Mouse (Mus musculus) heart, embryonic 10.5 days (tissue): ENCODE measurements around the gene Scgb3a1. TPM values are rescaled to one million over a fixed set of nuclear protein-coding genes. Genes with fewer than 3 reads are reported as not detected.

Experiments used
- DNase-seq: peaks from one replicate; pipeline ENCODE4 v3.0.0-alpha.2; 2017; ENCODE audit warnings: low spot score
- H3K27ac ChIP-seq: fragments of 300-500 bp; sonication (generic); 2 replicates; pipeline ENCODE4 v1.5.1; 2016; ENCODE audit warnings: mild to moderate bottlenecking
- H3K27me3 ChIP-seq: fragments of 300-500 bp; sonication (generic); 2 replicates; pipeline ENCODE4 v1.6.1; 2016; ENCODE audit warnings: mild to moderate bottlenecking; ENCODE audit not compliant: poor library complexity, insufficient read depth, severe bottlenecking
- H3K36me3 ChIP-seq: fragments of 300-500 bp; sonication (generic); 2 replicates; pipeline ENCODE4 v1.6.1; 2016; ENCODE audit warnings: mild to moderate bottlenecking, moderate library complexity
- H3K4me1 ChIP-seq: fragments of 300-500 bp; sonication (generic); 2 replicates; pipeline ENCODE4 v1.6.1; 2016; ENCODE audit warnings: mild to moderate bottlenecking
- H3K4me3 ChIP-seq: fragments of 300-500 bp; sonication (generic); 2 replicates; pipeline ENCODE4 v1.5.1; 2016; ENCODE audit warnings: mild to moderate bottlenecking, moderate library complexity
- H3K9me3 ChIP-seq: fragments of 300-500 bp; sonication (generic); 2 replicates; pipeline ENCODE4 v1.6.1; 2016; ENCODE audit warnings: mild to moderate bottlenecking, moderate library complexity
- WGBS: fragments of 180-500 bp; shearing (Covaris S2); methylation state at CpG from one replicate; pipeline ENCODE4 v1.1.7; 2016; 5-methylcytosine and 5-hydroxymethylcytosine counted together
- polyA plus RNA-seq: library from polyadenylated mRNA; unstranded; fragments of >200 nt; fragmentation: Nextera tagmentation; extraction: Ambion mirVana; gene quantifications from 2 replicates; pipeline ENCODE4 v1.2.1, GENCODE M21; 2016

Scgb3a1 gene
- 0.30 and 1.3 TPM in 2 replicates for polyA plus RNA-seq

GRCm38 (mm10) chr11:49663310-49663709, at the start of gene Scgb3a1:
Scgb3a1 (plus strand) TSS chr11:49663610.
- H3K27me3 ChIP-seq = no peaks in the 10 kb centered on the region
- H3K4me1 ChIP-seq = peaks cover 29% of the 10 kb centered on the region
- DNase-seq = no peak
- no peaks in the 10 kb centered on the region for H3K9me3 ChIP-seq
- H3K36me3 ChIP-seq = peaks cover 5% of the 10 kb centered on the region
- H3K4me3 ChIP-seq = no peak within 1 kb of the TSS
- WGBS = 76% methylated on average over 5 of the region's 5 CpGs
- no peak within 1 kb of the TSS for H3K27ac ChIP-seq

DNA sequence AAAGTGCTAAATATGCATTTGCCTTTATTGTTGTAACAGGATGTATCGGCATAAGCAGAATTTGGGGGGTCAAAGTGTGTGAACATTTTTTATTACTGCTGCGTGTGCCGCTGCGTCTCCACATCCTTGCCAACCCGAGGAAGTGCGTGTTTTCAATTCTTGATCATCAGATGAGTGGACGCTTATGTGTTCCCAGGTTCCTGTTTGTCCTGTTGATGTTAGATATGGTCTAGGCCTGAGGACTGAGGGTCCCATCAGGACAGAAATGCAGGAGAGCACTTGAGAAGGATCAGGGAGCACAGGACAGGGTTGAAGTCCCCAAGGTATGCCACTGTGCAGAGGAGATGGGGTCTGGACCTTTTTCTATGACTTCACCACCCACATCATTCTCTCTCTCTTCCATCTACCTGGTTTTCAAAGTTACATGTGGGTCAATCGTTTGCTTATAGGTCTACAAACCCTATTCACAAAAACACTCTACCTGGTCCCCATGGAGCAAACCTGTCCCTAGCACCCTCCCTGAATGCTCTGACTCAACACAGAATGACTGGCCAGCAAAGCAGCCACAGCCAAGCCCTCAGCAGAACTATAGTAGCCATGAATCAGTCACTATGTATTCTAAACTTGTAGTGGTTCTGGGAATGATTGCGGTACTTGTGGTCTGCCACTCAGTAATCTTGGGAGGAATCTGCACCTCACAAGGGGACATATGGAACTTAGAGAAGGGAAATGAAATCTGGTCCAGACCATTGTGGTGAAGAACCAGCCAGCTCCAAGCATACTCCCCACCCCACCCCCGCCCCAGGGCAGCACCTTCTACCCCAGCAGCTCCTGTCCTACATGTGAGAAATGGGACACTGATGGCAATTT, 47.3 kb upstream of the Scgb3a1 start:
- 82% methylated on average over 10 of the region's 10 CpGs for WGBS
- Histone ChIP-seq H3K9me3 (no peaks in the 10 kb centered on the region), H3K4me1 (peaks cover 20% of the 10 kb centered on the region), H3K27ac (no peak overlapping the region), H3K27me3 (peaks cover 58% of the 10 kb centered on the region), H3K4me3 (no peak overlapping the region), H3K36me3 (no peaks in the 10 kb centered on the region)
- peak; percentile 68 for DNase-seq

DNA sequence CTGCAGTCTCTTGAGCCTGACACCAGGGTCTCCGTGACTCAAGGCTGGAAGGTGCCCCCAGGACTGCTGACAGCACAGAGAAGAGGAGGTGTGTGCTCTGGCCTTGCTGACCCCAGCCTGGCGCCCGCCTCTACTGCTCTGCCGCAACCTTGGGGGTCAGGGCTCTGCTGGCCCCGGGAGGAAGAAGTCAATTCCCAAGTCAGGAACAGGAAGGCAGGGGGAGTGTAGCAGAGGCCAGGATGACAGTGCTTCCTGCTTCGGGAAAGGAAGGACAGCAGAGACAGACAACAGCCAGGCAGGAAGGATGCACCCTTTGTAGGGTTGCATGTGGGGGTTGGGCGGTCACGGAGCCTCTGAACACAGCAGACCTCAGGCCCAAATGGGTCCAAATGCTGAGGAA, 44.9 kb upstream of the Scgb3a1 start:
- WGBS = 68% methylated on average over 8 of the region's 8 CpGs
- H3K4me1 ChIP-seq = peaks cover 12% of the 10 kb centered on the region

GRCm38 (mm10) chr11:49621953-49622352, 41.5 kb upstream of the Scgb3a1 start:
- peaks cover 15% of the 10 kb centered on the region; the same call in 1 of the 2 replicates for H3K27me3 ChIP-seq
- H3K4me1 ChIP-seq = 0 out of 2 replicates have a peak, but pooled peaks cover 11% of the 10 kb centered on the region
- no peaks in the 10 kb centered on the region; the same call in 1 of the 2 replicates for H3K36me3 ChIP-seq
- H3K27ac ChIP-seq = no peak overlapping the region
- 82% methylated on average over 5 of the region's 5 CpGs for WGBS
- H3K9me3 ChIP-seq = no peaks in the 10 kb centered on the region
- DNase-seq = no peak
- H3K4me3 ChIP-seq = no peak overlapping the region

More for the DNA sequence above, 44.9 kb upstream of the Scgb3a1 start:
- DNase-seq = peak; percentile 64
- H3K27me3 ChIP-seq = peaks cover 40% of the 10 kb centered on the region
- no peak overlapping the region for H3K4me3 ChIP-seq
- no peaks in the 10 kb centered on the region for H3K9me3 ChIP-seq
- H3K36me3 ChIP-seq = no peaks in the 10 kb centered on the region
- H3K27ac ChIP-seq = no peak overlapping the region

DNA sequence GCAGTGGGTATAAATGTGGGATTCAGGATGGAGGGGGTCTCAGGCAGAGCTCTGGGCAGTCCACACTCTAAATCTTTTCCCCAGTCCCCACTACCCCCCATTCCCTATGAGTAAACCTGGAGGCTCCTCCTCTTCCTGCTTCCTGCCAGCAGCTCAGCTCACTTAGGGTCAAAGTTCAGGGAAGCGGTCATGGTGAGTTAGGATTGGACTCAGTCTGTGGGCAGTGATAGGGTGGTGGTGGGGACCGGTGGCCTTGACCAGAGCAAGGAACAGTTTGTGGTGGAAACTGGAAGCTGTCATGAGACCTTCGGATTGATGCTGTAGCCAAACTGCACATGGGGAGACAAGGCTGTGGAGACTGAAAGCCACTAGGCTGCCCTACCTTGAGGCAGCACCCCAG, 39.3 kb upstream of the Scgb3a1 start:
- DNase-seq = no peak
- no peaks in the 10 kb centered on the region; the same call in 1 of the 2 replicates for H3K36me3 ChIP-seq
- H3K27ac ChIP-seq = no peak overlapping the region
- H3K4me1 ChIP-seq = 0 out of 2 replicates have a peak, but pooled peaks cover 3% of the 10 kb centered on the region
- H3K27me3 ChIP-seq = peaks cover 7% of the 10 kb centered on the region; the same call in 1 of the 2 replicates
- 79% methylated on average over 3 of the region's 3 CpGs for WGBS
- no peaks in the 10 kb centered on the region for H3K9me3 ChIP-seq
- no peak overlapping the region for H3K4me3 ChIP-seq

DNA sequence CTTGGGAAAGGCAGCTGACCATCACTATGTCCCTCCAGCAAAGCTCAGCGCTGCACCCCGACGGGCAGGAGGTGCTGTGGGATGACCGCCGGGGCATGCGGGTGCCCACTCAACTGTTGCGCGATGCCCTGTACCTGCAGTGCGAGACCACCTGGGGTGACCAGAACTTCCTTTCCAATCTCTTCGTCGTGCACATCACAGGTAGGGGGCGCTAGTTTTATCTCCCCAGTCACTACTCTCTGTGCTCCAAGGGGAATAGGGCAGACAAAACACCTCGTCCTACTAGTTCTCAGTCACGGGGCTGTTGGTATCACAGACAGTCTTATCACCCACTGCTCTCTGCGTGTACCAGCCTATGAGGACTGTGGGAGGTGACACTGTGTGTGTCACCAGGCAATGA, 37.5 kb upstream of the Scgb3a1 start:
- no peak overlapping the region for H3K4me3 ChIP-seq
- H3K36me3 ChIP-seq = no peaks in the 10 kb centered on the region; the same call in 1 of the 2 replicates
- 59% methylated on average over 15 of the region's 15 CpGs for WGBS
- H3K4me1 ChIP-seq = 0 out of 2 replicates have a peak, but pooled peaks cover 3% of the 10 kb centered on the region
- H3K27me3 ChIP-seq = peaks cover 15% of the 10 kb centered on the region; the same call in 1 of the 2 replicates
- H3K27ac ChIP-seq = no peak overlapping the region
- no peaks in the 10 kb centered on the region for H3K9me3 ChIP-seq
- DNase-seq = no peak

GRCm38 (mm10) chr11:49626748-49627147, 36.7 kb upstream of the Scgb3a1 start:
- Histone ChIP-seq H3K9me3 (no peaks in the 10 kb centered on the region), H3K36me3 (no peaks in the 10 kb centered on the region; the same call in 1 of the 2 replicates), H3K27ac (no peak overlapping the region), H3K27me3 (peaks cover 17% of the 10 kb centered on the region), H3K4me1 (0 out of 2 replicates have a peak, but pooled peaks cover 3% of the 10 kb centered on the region), H3K4me3 (no peak overlapping the region)
- 80% methylated on average over 8 of the region's 8 CpGs for WGBS
- no peak for DNase-seq

GRCm38 (mm10) chr11:49631154-49631553, 32.3 kb upstream of the Scgb3a1 start:
- no peaks in the 10 kb centered on the region for H3K36me3 ChIP-seq
- WGBS = 28% methylated on average over 3 of the region's 3 CpGs
- no peaks in the 10 kb centered on the region for H3K9me3 ChIP-seq

DNA sequence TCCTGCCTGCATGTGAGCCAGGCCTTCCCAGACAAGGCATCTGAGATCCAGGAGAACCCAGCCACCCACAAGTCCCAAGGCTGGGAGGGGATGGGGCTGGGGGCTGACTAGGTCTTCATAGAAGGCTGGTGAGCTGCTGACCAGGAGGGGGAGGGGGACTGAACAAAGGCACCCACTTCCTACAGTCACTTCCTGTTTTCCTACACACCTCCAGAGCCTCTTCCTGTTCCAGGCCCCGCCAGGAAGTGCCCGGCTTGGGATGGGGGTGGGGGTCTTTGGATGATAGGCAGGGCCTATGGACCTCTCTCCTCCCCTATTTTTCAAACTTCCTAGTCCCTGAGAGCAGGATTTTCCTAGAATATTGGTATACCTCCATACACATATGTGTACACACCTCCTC, 31.2 kb upstream of the Scgb3a1 start:
- peak overlapping the region; percentile 59 for H3K27ac ChIP-seq
- no peak for DNase-seq
- H3K4me1 ChIP-seq = peaks cover 32% of the 10 kb centered on the region
- 30% methylated on average over 2 of the region's 2 CpGs for WGBS
- no peaks in the 10 kb centered on the region for H3K9me3 ChIP-seq
- no peak overlapping the region for H3K4me3 ChIP-seq
- H3K27me3 ChIP-seq = peaks cover 68% of the 10 kb centered on the region
- no peaks in the 10 kb centered on the region for H3K36me3 ChIP-seq

More at GRCm38 (mm10) chr11:49631154-49631553, 32.3 kb upstream of the Scgb3a1 start:
- no peak for DNase-seq
- H3K4me3 ChIP-seq = no peak overlapping the region
- peaks cover 57% of the 10 kb centered on the region for H3K27me3 ChIP-seq
- peaks cover 24% of the 10 kb centered on the region for H3K4me1 ChIP-seq
- no peak overlapping the region for H3K27ac ChIP-seq

- H3K27ac ChIP-seq = no peak overlapping the region
- H3K4me3 ChIP-seq = peak overlapping the region; percentile 27; the same call in 1 of the 2 replicates
- 21% methylated on average over 22 of the region's 22 CpGs for WGBS
- H3K27me3 ChIP-seq = peaks cover 79% of the 10 kb centered on the region
- peaks cover 32% of the 10 kb centered on the region for H3K4me1 ChIP-seq
- DNase-seq = no peak
- 0 out of 2 replicates have a peak, but pooled peaks cover 2% of the 10 kb centered on the region for H3K36me3 ChIP-seq
- H3K9me3 ChIP-seq = no peaks in the 10 kb centered on the region
Observed at GRCm38 (mm10) chr11:49634101-49634500, 29.3 kb upstream of the Scgb3a1 start.

DNA sequence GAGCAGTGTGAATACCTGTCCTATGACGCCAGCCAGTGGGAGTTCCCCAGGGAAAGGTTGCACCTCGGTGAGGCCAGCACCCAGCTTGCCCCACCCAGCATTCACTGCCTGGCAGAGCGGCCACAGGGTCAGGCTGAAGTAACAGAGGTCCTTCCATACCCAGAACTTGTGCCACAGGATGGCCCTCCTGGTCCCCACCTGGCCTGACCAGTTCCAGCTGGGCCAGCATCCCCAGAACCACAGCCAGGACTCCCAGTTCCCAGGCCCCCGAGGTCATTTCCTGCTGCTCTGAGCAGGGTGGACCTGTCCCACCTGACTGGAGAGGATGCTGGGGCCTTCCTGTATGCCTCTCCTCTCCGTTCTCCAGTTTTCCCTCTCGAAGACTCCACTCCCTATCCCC, 27.7 kb upstream of the Scgb3a1 start:
- H3K9me3 ChIP-seq = no peaks in the 10 kb centered on the region
- peaks cover 78% of the 10 kb centered on the region for H3K27me3 ChIP-seq
- peaks cover 32% of the 10 kb centered on the region for H3K4me1 ChIP-seq
- H3K4me3 ChIP-seq = no peak overlapping the region
- 73% methylated on average over 6 of the region's 6 CpGs for WGBS
- no peak for DNase-seq
- H3K36me3 ChIP-seq = peaks cover 4% of the 10 kb centered on the region; the same call in 1 of the 2 replicates
- H3K27ac ChIP-seq = no peak overlapping the region

GRCm38 (mm10) chr11:49636449-49636848, 27.0 kb upstream of the Scgb3a1 start:
- Histone ChIP-seq H3K36me3 (peaks cover 4% of the 10 kb centered on the region; the same call in 1 of the 2 replicates), H3K27ac (no peak overlapping the region), H3K27me3 (peaks cover 77% of the 10 kb centered on the region), H3K4me3 (peak overlapping the region; percentile 17; the same call in 1 of the 2 replicates), H3K4me1 (peaks cover 32% of the 10 kb centered on the region), H3K9me3 (no peaks in the 10 kb centered on the region)
- 9% methylated on average over 11 of the region's 11 CpGs for WGBS
- DNase-seq = no peak

DNA sequence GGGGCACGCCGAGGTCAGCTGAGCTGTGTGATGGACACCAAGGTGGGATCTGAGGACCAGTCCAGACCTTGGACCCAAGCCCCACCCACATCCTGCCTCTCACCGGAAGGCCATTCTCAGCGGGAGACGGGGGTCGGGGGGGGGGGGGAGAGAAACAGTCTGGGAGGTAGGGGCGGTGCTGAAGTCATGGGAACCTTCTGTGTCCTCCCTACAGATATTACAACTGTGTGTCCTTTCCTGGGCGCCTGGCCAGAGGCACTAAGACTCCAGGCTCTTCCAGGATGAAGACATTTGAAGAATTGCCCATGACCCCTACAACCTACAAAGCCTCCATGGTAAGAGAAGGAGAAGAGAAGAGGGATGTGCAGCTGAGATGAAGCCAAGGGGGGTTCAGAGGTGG, 17.7 kb upstream of the Scgb3a1 start:
- H3K4me1 ChIP-seq = peaks cover 11% of the 10 kb centered on the region
- no peaks in the 10 kb centered on the region for H3K9me3 ChIP-seq
- H3K27me3 ChIP-seq = no peaks in the 10 kb centered on the region
- no peak for DNase-seq
- H3K27ac ChIP-seq = peak overlapping the region; percentile 52; the same call in 1 of the 2 replicates
- peaks cover 8% of the 10 kb centered on the region; the same call in 1 of the 2 replicates for H3K36me3 ChIP-seq
- WGBS = 40% methylated on average over 8 of the region's 8 CpGs
- H3K4me3 ChIP-seq = no peak overlapping the region
